Mouse (Mus musculus) G1E (cell line): ENCODE results near the gene Arhgap19.

Source experiments
- CTCF ChIP-seq: IDR thresholded peaks from 2 replicates; pipeline ENCODE4 v1.5.1; 2012; ENCODE audit warnings: low read depth, low read length, inconsistent platforms, mixed read lengths
- GATA1 ChIP-seq: IDR thresholded peaks from 2 replicates; pipeline ENCODE4 v1.6.1; 2012; ENCODE audit warnings: borderline replicate concordance, low read length, inconsistent platforms, mixed read lengths
- TAL1 ChIP-seq: conservative IDR thresholded peaks from 2 replicates; pipeline ENCODE4 v1.6.1; 2012; ENCODE audit warnings: low read depth, low read length, inconsistent platforms, mixed read lengths

- TF ChIP-seq CTCF (no peak), GATA1 (no peak), TAL1 (no peak)
Observed at GRCm38 (mm10) chr19:41737657-41738428, 64.0 kb downstream of the Arhgap19 start.
